Mouse (Mus musculus) kidney, adult 2 months (tissue): ENCODE data around the gene Zfp74.

Source experiments
- CTCF ChIP-seq: fragments of 200-500 bp; conservative IDR thresholded peaks from 2 replicates; pipeline ENCODE4 v1.5.1; 2011; ENCODE audit warnings: low read depth, mild to moderate bottlenecking, control low read depth, low read length, moderate library complexity, mixed read lengths; ENCODE audit not compliant: insufficient read depth, insufficient read length
- POLR2A ChIP-seq: fragments of 200-500 bp; IDR thresholded peaks from one replicate; pipeline ENCODE4 v1.6.1; 2011; ENCODE audit warnings: low read depth, low read length, control low read depth

- TF ChIP-seq POLR2A (no peak), CTCF (no peak)
Measured at GRCm38 (mm10) chr7:29989031-29989430, 35.1 kb upstream of the Zfp74 start.
